Mouse (Mus musculus) T-helper 1 cell (primary cell): ENCODE data around the gene Esrrg.

Experiments used
- in situ Hi-C: fragments of 300-600 bp; cut with MboI, MseI; formaldehyde crosslinking; loops from one replicate; pipeline ENCODE4 v1.15.1; 2025; ENCODE audit warnings: high pct_unique_total_duplicates

Esrrg gene

GRCm38 (mm10) chr1:187907407-187907806 lies 298.8 kb downstream of the Esrrg start:
- in situ Hi-C loops, result no loop called here

- in situ Hi-C loops, result no loop called here
Observed at GRCm38 (mm10) chr1:187907871-187908270, 299.3 kb downstream of the Esrrg start.

- in situ Hi-C loops, result no loop called here
Observed at GRCm38 (mm10) chr1:187910718-187911117, 302.1 kb downstream of the Esrrg start.

- in situ Hi-C loops, result no loop called here
Observed at GRCm38 (mm10) chr1:187911201-187911600, 302.6 kb downstream of the Esrrg start.

- in situ Hi-C loops, result no loop called here
Observed at GRCm38 (mm10) chr1:187918303-187918702, 309.7 kb downstream of the Esrrg start.

- in situ Hi-C loops, result no loop called here
Observed at GRCm38 (mm10) chr1:187918939-187919338, 310.3 kb downstream of the Esrrg start.

GRCm38 (mm10) chr1:187920156-187920777 lies 311.7 kb downstream of the Esrrg start:
- in situ Hi-C loops, result no loop called here

GRCm38 (mm10) chr1:187931146-187931545 lies 322.6 kb downstream of the Esrrg start:
- in situ Hi-C loops, result no loop called here

GRCm38 (mm10) chr1:187938652-187939051 lies 330.1 kb downstream of the Esrrg start:
- in situ Hi-C loops, result no loop called here

- in situ Hi-C loops, result no loop called here
Observed at GRCm38 (mm10) chr1:187939078-187939477, 330.5 kb downstream of the Esrrg start.

- in situ Hi-C loops, result no loop called here
Observed at GRCm38 (mm10) chr1:187951506-187951905, 342.9 kb downstream of the Esrrg start.

GRCm38 (mm10) chr1:187956702-187957101 lies 348.1 kb downstream of the Esrrg start:
- in situ Hi-C loops, result no loop called here

GRCm38 (mm10) chr1:187959192-187959591 lies 350.6 kb downstream of the Esrrg start:
- in situ Hi-C loops, result no loop called here

- in situ Hi-C loops, result no loop called here
Observed at GRCm38 (mm10) chr1:187961452-187961851, 352.9 kb downstream of the Esrrg start.

- in situ Hi-C loops, result no loop called here
Observed at GRCm38 (mm10) chr1:187964829-187965760, 356.5 kb downstream of the Esrrg start.

- in situ Hi-C loops, result no loop called here
Observed at GRCm38 (mm10) chr1:187965921-187966320, 357.3 kb downstream of the Esrrg start.

- in situ Hi-C loops, result no loop called here
Observed at GRCm38 (mm10) chr1:187968379-187968778, 359.8 kb downstream of the Esrrg start.

GRCm38 (mm10) chr1:187969491-187969890 lies 360.9 kb downstream of the Esrrg start:
- in situ Hi-C loops, result no loop called here

- in situ Hi-C loops, result loop anchor here (10.0 kb wide), 1 partner anchor 1420 kb away; no protein-coding TSS in a partner anchor
Observed at GRCm38 (mm10) chr1:187974396-187974795, 365.8 kb downstream of the Esrrg start.

- in situ Hi-C loops, result loop anchor here (10.0 kb wide), 1 partner anchor 1419 kb away; no protein-coding TSS in a partner anchor
Observed at GRCm38 (mm10) chr1:187975465-187976352, 367.1 kb downstream of the Esrrg start.

- in situ Hi-C loops, result loop anchor here (10.0 kb wide), 1 partner anchor 1418 kb away; no protein-coding TSS in a partner anchor
Observed at GRCm38 (mm10) chr1:187976353-187976730, 367.8 kb downstream of the Esrrg start.

- in situ Hi-C loops, result no loop called here
Observed at GRCm38 (mm10) chr1:187981028-187981427, 372.4 kb downstream of the Esrrg start.
